Comparison of ENCODE assay signal across 22 mouse cellular contexts in genomic region chr11:43895323-43895722, GRCm38 (mm10). TPM values are rescaled to one million over a fixed set of nuclear protein-coding genes. Genes with fewer than 3 reads are reported as not detected.
DNase-seq lines count a peak whose midpoint lies in the region; ATAC-seq and TF ChIP-seq lines count a peak whose summit lies in the region.
"Had no signal": no experiment of that assay in that cellular context is flagged by ENCODE, and none has a peak within 500 bp of the region (broad histone marks: within the 10 kb centered on the region; RNA-seq: fewer than 3 reads in every experiment).

No protein-coding gene starts in this region.

- no peak overlapping the region for H3K9ac ChIP-seq in forebrain, embryonic 12.5 days
- H3K9ac ChIP-seq: embryonic facial prominence, embryonic 12.5 days had no signal

- no peak overlapping the region for H3K27ac ChIP-seq in forebrain, embryonic 12.5 days
- H3K27ac ChIP-seq: embryonic facial prominence, embryonic 10.5 days; embryonic facial prominence, embryonic 12.5 days had no signal

- intact Hi-C loops in gastrocnemius, postnatal 36 days (cut with DNase I), result no loop called here

- H3K79me3 ChIP-seq in C2C12 (ENCODE audit: low read depth), result no peaks in the 10 kb centered on the region

- H3K4me2 ChIP-seq in forebrain, embryonic 12.5 days, result no peak overlapping the region
- H3K4me2 ChIP-seq: embryonic facial prominence, embryonic 12.5 days had no signal

- no peaks in the 10 kb centered on the region for H3K36me3 ChIP-seq in C2C12 (ENCODE audit: control insufficient read depth, insufficient read depth)
- H3K36me3 ChIP-seq in forebrain, embryonic 12.5 days (replicated peaks), result no peaks in the 10 kb centered on the region
- H3K36me3 ChIP-seq: embryonic facial prominence, embryonic 10.5 days; embryonic facial prominence, embryonic 12.5 days had no signal

- 65% methylated on average over 2 of the region's 2 CpGs for WGBS in forebrain, embryonic 12.5 days

- no peaks in the 10 kb centered on the region for H3K4me1 ChIP-seq in forebrain, embryonic 12.5 days
- H3K4me1 ChIP-seq: embryonic facial prominence, embryonic 10.5 days; embryonic facial prominence, embryonic 12.5 days had no signal

- H3K27me3 ChIP-seq in C2C12 (ENCODE audit: control insufficient read depth, insufficient read depth, insufficient read length), result no peaks in the 10 kb centered on the region
- no peaks in the 10 kb centered on the region for H3K27me3 ChIP-seq in forebrain, embryonic 12.5 days
- H3K27me3 ChIP-seq: embryonic facial prominence, embryonic 12.5 days had no signal

- H3K4me3 ChIP-seq in C2C12 (ENCODE audit: insufficient read depth, poor library complexity, severe bottlenecking), result no peak overlapping the region
- no peak overlapping the region for H3K4me3 ChIP-seq in forebrain, embryonic 12.5 days (replicated peaks)
- H3K4me3 ChIP-seq: embryonic facial prominence, embryonic 10.5 days; embryonic facial prominence, embryonic 12.5 days had no signal

- peak; percentile 11 for DNase-seq in adrenal gland, adult 2 months
- DNase-seq in adrenal gland, adult (ENCODE audit: inconsistent age in 2 of 2, low spot score in 1 of 2), result no peak
- DNase-seq in 3134 (ENCODE audit: extremely low read depth, insufficient read length, low spot score) (peak; percentile 45), NIH3T3 (ENCODE audit: low read depth) (peak; percentile 60)
- DNase-seq in gastrocnemius, postnatal 36 days, result no peak
- no peak for DNase-seq in testis, postnatal 10 days (ENCODE audit: low spot score)
- DNase-seq: adrenal gland, adult 8-10 months; adrenal gland, postnatal 14 days; adrenal gland, postnatal 36 days; B cell, adult 2 months; cerebellum, adult 11-12 months; cerebellum, adult 2 months; cerebellum, adult 9-10 months; cerebellum, postnatal 10 days; cerebellum, postnatal 25 days had no signal

- H3K9me3 ChIP-seq in forebrain, embryonic 12.5 days, result no peaks in the 10 kb centered on the region
- H3K9me3 ChIP-seq: embryonic facial prominence, embryonic 10.5 days; embryonic facial prominence, embryonic 12.5 days had no signal

- no peak overlapping the region for H3ac ChIP-seq in C2C12 (ENCODE audit: control insufficient read depth, insufficient read length, low read depth)

- ATAC-seq in forebrain, embryonic 12.5 days (ENCODE audit: low FRiP score), result no peak
- ATAC-seq: forebrain, embryonic 14.5 days; forebrain, embryonic 16.5 days had no signal

- TF ChIP-seq CTCF in C2C12 (IDR thresholded peaks at IDR 0.05; ENCODE audit: control insufficient read depth, insufficient read depth, insufficient read length), result no peak

- H3K79me2 ChIP-seq in C2C12 (ENCODE audit: control insufficient read depth, insufficient read depth), result no peaks in the 10 kb centered on the region

TF ChIP-seq in C2C12, 6 proteins besides CTCF, POLR2A, EP300 and RAD21:
- TF ChIP-seq FOSL1 (IDR thresholded peaks at IDR 0.05; ENCODE audit: insufficient read depth, low read length, poor library complexity, severe bottlenecking) (peak; percentile 58), MYOD1 (IDR thresholded peaks at IDR 0.05; ENCODE audit: control insufficient read depth, insufficient read length, low read depth) (no peak)
TF ChIP-seq in C2C12: peak in this region for 1.

RNA-seq across cellular contexts. Expression of gene Adra1b, which starts 5.7 kb away (rescaled TPM):
- total RNA-seq in adrenal gland, adult 2 months (2021), result 1 to 10 TPM; 2.7 to 5.9 TPM
- 6.4 and 6.5 TPM in 2 replicates for polyA plus RNA-seq in adrenal gland, adult 2 months (2012; rRNA removed)
- 2.7 TPM for polyA plus RNA-seq in C2C12 (2012; fragmentation: generic; extraction: Trizol)
- total RNA-seq in gastrocnemius, postnatal 36 days (2021), result under 1 TPM; 0.22 to 0.26 TPM
- 0.37 and 0.67 TPM in 2 replicates for polyA plus RNA-seq in forebrain, embryonic 12.5 days (2016; fragmentation: Nextera tagmentation; extraction: Ambion mirVana)
- total RNA-seq: MEL had no signal

Comparison
In these comparisons a context has a peak if more than half of its experiments do, and no peak if none do; other contexts are left out.
1. DNase-seq: peak in adrenal gland, adult 2 months (single experiment), 3134 (single experiment) and NIH3T3 (single experiment); none in adrenal gland, adult (0 of 2), gastrocnemius, postnatal 36 days (0 of 2) and testis, postnatal 10 days (single experiment).